Mouse (Mus musculus) cerebellum, postnatal 14 days (tissue): ENCODE data around the gene Dgkq.
"Not testable (repeated sequence)": the region's sequence is repeated elsewhere in the genome, so short reads cannot be mapped to it uniquely, and the experiment has no call there.

Source experiments
- DNase-seq, 2 experiments: peaks; one replicate each; pipeline ENCODE4 v3.0.0; 2021; ENCODE audit warnings: mixed read lengths in 2 of 2

Dgkq gene

GRCm38 (mm10) chr5:108654444-108654990, 15.0 kb downstream of the Dgkq start:
- DNase-seq = no peak

GRCm38 (mm10) chr5:108653341-108653740, 16.1 kb downstream of the Dgkq start:
- DNase-seq = no peak

GRCm38 (mm10) chr5:108651823-108652222, 17.6 kb downstream of the Dgkq start:
- DNase-seq = peak; percentile 87 to 90

GRCm38 (mm10) chr5:108651136-108651720, 18.2 kb downstream of the Dgkq start:
- no peak for DNase-seq

DNA sequence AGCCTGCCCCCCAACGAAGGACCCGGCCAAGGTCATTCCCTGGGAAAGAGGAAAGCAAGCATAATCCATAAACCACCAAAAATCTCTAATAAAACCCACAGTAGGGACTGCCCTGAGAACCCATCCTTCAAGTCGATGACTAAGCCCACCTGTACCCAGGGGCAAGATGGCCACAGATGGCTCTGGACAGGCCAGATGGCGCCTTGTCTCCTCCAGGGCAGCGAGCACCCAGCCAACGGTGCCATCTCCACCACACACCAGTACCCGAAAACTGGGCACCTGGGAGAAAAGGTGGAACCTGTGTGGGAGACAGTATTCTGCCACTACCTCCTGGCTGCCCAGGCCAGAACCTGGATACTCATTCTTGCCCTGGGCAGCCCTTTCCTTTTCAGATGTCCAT, 19.1 kb downstream of the Dgkq start:
- DNase-seq = peak; percentile 40 to 53

DNA sequence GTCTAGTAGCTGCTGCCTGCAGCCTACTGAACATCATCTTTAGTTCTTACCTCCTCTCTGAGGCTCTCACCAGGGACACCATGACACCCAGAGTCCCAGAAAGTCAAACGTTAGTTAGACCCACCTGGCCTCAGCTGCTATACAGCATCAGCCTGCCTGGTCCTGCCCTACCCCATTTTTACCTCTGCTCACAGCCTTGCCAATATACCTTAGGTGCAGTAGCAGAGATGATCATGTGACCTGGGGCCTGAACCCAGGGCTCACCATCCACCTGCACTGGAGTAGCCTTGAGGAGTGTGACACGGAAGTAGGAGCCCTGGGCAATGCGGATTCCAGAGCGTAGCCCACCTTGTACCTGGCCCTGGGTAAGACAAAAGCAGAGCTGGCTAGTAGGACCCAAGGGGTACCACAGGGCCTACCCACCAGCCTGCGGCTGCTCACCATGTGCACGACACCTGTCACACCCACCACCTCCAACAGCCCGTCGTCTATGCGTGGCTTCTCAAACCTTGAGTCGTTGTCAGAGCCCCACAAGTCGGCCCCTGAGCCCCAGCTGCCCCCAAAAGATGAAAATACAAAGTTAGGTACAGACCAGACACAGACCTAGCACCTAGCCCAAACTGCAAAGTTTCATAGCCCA, 20.4 kb downstream of the Dgkq start:
- DNase-seq = peak in 1 of 2 experiments; percentile 6

DNA sequence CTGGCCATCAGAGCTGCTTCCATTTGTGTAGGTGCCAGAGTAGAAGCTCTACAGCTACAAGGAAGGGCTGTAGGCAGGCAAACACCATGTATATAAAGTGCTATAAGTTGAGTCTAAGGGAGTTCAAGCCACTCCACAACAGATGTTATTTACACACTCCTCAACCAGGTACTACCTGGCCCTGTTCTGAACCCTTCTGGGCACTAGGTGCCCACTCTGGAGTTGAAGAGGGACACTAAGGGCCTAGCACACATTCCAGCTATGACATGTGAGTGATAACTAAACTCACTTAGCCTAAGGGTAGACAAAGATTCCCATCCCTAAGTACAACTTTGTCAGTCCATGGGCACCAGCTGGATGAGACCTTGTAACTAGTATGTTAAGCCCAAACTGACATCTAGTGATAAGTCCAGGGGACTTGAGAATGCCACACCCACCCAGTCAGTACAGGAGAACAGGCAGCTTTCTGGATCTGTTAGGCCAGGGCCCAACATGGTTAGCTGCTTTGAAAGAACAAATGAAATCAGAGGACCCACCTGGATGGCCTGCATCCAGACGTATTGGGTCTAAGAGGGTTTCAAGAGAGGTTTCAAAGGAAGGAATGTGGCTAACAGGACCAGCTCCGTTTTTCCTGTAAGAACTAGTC, 21.5 kb downstream of the Dgkq start:
- DNase-seq = no peak

GRCm38 (mm10) chr5:108647311-108647710, 22.2 kb downstream of the Dgkq start:
- no peak for DNase-seq

DNA sequence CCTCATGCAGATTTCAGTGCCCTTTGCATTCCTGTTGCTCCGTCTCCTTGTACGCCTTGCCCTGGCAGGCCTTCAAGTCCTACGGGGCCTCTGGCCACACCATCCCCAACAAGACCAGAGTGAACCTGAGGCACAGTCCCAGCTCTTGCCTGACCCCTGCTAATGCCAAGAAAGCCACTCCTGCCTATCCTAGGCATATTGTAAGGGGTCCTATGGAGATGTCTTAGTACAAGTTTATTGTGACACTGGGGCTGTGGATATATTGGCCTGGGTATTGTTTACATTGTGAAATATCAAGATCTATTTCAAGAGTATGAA, 23.2 kb downstream of the Dgkq start:
- DNase-seq = no peak

DNA sequence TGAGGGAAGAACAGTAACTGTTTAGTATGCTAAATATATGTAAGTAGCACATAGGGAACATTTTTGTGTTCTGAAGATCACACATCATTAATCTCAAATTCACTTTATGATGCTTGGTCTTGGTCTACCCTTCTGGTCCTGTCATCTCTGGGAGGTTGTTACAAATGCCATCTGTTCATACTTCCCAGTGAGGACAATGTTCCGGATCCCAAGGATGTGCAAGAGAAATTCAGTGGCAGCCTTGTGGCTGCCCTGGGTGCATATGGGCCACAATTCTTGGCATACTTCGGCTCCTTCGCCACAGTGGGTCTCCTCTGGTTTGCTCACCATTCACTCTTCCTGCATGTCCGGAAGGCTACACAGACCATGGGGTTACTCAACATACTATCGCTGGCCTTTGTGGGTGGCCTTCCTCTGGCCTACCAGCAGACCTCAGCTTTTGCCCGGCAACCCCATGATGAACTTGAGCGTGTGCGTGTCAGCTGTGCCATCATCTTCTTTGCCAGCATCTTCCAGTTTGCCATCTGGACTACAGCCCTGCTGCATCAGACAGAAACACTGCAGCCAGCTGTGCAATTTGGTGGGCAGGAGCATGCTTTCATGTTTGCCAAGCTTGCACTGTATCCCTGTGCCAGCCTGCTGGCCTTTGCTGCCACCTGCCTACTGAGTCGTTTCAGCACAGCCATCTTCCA, 23.7 kb downstream of the Dgkq start:
- peak; percentile 76 to 77 for DNase-seq

DNA sequence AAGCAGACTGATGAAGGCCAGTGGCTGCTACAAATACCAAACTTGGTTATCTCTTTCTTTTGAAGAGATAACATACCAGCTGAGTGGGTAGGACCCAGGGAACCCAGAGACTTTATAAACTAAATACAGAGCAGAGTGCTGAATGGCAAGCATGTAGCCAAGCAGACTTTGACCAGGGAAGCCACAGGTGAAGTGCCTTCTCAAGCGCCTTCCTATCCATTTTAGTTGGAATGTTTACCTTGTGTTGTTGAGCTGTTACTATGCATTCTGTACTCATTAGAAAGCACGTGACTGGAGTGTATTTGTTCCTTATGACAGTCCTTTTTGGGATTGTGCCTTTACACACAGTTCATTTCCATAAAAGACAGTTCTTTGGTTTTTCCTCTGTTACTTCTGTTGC, 25.8 kb downstream of the Dgkq start:
- no peak for DNase-seq

- DNase-seq = no peak
These were observed 33.3 kb downstream of the Dgkq start for GRCm38 (mm10) chr5:108636172-108636571.

GRCm38 (mm10) chr5:108634088-108634487, 35.4 kb downstream of the Dgkq start:
- DNase-seq = not testable (repeated sequence)

GRCm38 (mm10) chr5:108633676-108634075, 35.8 kb downstream of the Dgkq start:
- peak; percentile 32 to 45 for DNase-seq

DNA sequence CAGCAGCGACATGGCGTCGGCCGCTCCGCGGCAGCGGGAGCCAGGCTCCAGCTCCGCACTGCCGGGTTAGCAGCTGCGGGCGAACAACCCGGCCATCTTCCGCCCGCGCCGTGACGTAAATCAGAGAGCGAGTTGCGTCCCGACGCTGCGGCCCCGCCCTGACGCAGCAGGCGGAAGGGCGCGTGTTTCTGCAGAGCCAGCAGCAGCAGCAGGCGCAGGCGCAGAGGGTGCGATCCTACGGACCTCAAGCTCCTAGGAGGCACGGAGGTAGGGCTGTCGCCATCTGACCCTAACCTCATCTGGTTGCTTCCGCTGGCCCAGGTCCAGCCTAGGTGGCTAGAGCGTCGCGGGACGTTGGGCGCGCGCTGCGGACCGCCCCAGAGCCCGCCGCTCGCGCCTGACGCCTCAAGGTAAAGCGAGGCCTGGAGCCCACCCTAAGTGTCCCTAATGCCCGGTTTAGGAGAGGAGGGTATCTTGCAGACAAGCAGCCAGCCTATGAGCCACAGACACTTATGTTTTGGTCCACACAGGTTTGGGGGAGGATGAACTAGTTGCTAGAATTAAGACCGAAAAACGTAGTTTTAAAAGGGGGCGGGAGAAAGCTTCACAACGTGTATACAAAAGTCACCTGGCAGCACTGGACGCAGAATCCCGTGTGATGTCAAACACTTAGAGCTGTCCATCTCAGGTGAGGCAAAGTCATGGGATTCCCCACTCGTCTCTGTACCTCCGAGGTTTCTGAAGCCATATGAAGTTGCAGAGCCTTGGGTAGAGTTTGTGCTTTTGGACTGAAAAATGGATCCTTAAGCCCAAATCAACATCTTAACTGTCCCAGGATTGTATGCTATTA, 39.6 kb downstream of the Dgkq start, which contains the start of the genes Gak and Tmem175:
Gak (minus strand) TSS at position 122 of the 850 bp plus-strand sequence.
Tmem175 (plus strand) TSS at position 137 of the 850 bp plus-strand sequence.
- DNase-seq = peak; percentile 93 to 95

DNA sequence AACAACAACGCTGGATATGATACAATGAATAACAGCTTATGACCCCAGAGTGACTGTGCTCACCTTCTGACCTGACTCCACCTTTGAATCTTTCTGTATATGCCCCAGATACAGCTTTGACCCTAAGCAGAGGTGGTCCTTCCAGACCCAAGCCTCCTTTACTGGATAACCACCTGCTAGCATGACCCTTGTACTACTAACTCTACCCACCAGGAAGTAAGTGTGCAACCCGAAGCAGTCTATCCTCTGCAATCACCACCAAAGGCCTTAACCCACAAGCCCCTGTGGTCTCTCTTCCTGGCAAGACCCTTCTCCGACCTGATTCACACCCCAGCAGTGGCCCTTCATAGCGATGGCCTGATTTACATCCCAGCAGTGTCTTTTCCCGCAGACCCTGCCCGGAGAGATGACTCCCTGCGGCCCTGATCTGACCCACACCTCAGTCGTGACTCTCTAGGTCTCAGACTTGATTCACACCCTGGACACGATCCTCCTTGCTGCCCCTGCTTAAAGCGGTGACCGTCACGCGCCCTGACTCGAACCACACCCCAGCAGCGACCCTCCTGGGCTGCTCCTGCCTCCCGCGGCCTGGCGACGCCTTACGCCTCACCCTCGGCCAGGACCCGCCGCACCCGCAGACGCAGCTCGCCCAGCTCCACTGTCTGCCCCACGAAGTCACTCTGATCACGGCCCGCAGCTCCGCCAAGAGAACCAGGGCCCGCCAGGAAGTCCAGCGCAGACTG, 40.4 kb downstream of the Dgkq start:
- no peak for DNase-seq

DNA sequence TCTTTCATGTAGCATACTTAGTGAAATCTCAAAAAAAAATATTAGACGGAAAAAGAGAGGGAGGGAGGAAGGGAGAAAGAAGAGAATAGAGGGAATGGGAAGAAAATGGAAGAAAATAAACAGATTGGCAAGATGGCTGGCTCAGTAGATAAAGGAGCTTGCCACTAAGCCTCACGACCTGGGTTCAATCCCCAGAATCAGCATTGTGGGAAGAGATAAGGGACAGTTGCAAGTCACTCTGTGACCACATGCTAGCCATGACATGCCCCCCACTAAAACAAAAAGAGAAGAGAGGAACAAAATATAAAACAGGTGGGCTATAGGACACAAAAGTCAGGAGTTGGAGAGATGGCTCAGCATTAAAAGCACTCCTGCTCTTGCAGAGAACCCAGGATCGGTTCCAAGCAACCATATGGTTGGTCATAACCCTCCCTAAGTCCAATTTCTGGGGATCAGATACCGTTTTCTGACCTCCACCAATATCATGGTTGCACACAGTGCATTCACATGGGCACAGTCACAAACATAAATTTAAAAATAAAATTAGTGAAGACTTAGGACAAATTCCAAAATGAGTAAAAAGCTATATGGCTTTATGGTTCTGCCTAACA, 43.3 kb downstream of the Dgkq start:
- DNase-seq = peak in 1 of 2 experiments; percentile 36

DNA sequence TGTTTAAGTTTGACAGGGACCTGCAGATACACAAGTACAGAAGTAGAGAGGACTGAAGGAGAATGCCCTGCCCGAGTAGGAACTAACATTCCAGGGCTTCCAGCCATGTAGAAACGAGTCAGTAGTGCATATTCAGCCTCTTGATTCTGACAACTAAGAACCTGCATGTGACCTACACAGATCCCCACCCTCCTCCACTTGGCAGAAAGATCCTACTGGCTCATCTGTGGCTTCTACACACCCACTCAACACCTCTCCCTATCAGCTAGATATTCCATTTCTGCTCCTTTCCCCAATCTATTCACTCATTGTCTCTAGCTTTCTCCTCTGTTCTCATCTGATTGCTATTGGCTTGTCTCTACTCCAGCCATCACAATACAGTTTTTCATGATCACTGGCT, 47.6 kb downstream of the Dgkq start:
- DNase-seq = no peak

DNA sequence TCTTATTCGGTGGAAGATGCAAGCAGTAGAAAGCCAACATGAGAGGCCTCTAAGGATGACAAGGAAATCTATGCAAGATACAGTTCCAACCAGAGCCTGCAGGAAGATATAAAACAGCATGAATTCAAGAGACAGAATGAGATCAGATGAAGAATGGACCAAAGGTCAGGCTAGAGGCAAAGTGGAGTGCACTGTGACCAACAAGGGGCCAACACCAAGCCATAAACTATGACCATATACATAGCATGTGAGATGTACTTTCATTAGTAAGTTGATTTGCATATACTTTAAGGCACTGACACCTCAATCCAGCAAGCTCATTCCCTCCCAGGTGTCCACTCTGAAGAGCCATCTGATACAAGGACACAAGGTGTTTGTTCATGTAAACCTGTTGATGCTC, 59.0 kb downstream of the Dgkq start:
- DNase-seq = no peak

- no peak for DNase-seq
These were observed 66.9 kb downstream of the Dgkq start for GRCm38 (mm10) chr5:108602537-108602936.

DNA sequence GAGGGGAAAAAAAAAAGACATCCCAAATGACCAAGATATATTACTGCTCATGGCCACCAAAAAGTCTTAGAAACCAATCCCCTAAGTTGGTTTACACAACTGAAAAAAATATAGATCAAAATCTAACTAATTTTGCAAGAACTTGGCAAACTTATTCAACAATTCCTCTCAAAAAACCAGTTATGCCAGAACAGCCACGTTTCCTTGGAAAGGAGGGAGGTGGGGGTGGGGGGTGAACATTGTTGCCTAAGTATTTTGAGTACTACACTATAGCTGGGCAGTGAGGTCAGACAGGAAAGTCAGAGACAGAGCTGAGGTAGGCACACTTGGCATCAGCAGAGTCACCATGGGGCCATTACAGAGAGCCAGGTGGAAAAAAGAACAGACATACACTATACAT, 69.5 kb downstream of the Dgkq start:
- no peak for DNase-seq
